Mouse (Mus musculus): Measurements from ENCODE around the gene Tmem110.

GRCm38 (mm10) chr14:30824456-30824995, 864 bp upstream of the Tmem110 start:
- no peak for TF ChIP-seq CTCF (IDR thresholded peaks at IDR 0.05; ENCODE audit: insufficient read depth, low read depth, low read length)
- TF ChIP-seq POLR2A (IDR thresholded peaks at IDR 0.05; ENCODE audit: insufficient read depth, low read depth, low read length) = no peak

All from olfactory bulb, adult 2 months (tissue).